In the genomic region with DNA sequence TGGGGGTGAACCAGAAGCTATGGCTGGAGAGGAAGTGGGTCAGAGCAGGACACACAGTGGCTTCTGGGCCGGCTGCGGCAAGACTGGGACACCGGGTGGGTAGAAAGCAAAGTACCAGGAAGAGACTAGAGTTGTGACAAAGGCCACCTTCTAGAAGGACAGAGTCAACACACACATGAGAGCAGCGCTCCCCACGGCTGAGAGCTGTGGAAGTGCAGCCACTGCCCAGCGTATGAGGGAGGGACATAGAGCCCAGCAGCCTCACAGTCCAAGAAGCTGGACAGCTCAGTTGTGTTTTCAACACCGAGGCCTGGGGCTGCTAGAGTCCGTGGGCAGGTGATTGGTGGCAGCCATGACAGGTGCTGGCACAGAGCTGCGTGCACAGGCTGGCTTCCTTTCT, we compare ENCODE assay signal across 27 mouse cellular contexts.
DNase-seq lines count a peak whose midpoint lies in the region; ATAC-seq and TF ChIP-seq lines count a peak whose summit lies in the region.
"Had no signal": no experiment of that assay in that cellular context is flagged by ENCODE, and none has a peak within 500 bp of the region (broad histone marks: within the 10 kb centered on the region; RNA-seq: fewer than 3 reads in every experiment).

No protein-coding gene starts in this region.

- H3K4me2 ChIP-seq in kidney, embryonic 16.5 days (replicated peaks; ENCODE audit: low read depth, low read length): no peak overlapping the region
- no peak overlapping the region for H3K4me2 ChIP-seq in stomach, embryonic 15.5 days
- no peak overlapping the region for H3K4me2 ChIP-seq in midbrain, embryonic 15.5 days
- H3K4me2 ChIP-seq: embryonic facial prominence, embryonic 12.5 days; embryonic facial prominence, embryonic 15.5 days; heart, embryonic 12.5 days; heart, embryonic 15.5 days; hindbrain, embryonic 13.5 days had no signal

- 84% methylated on average over 9 of the region's 9 CpGs for WGBS in kidney, embryonic 16.5 days
- WGBS in stomach, embryonic 15.5 days: 86% methylated on average over 9 of the region's 9 CpGs
- WGBS in midbrain, embryonic 15.5 days: 91% methylated on average over 9 of the region's 9 CpGs
- 85% methylated on average over 9 of the region's 9 CpGs for WGBS in lung, adult 2 months

- H3K9me3 ChIP-seq in kidney, embryonic 16.5 days (ENCODE audit: low read length): peaks cover under 1% of the 10 kb centered on the region; the same call in 1 of the 2 replicates
- H3K9me3 ChIP-seq in E14TG2a.4 (ENCODE audit: low read length): peaks cover 75% of the 10 kb centered on the region
- no peaks in the 10 kb centered on the region for H3K9me3 ChIP-seq in stomach, embryonic 15.5 days
- no peaks in the 10 kb centered on the region for H3K9me3 ChIP-seq in midbrain, embryonic 15.5 days
- H3K9me3 ChIP-seq: embryonic facial prominence, embryonic 12.5 days; embryonic facial prominence, embryonic 15.5 days; heart, embryonic 15.5 days; hindbrain, embryonic 10.5 days; hindbrain, embryonic 13.5 days had no signal

- H3K4me1 ChIP-seq in kidney, embryonic 16.5 days (ENCODE audit: insufficient read depth, low read length): peaks cover 4% of the 10 kb centered on the region; the same call in 1 of the 2 replicates
- no peaks in the 10 kb centered on the region for H3K4me1 ChIP-seq in E14TG2a.4 (replicated peaks; ENCODE audit: low read depth, low read length)
- H3K4me1 ChIP-seq in stomach, embryonic 15.5 days: no peaks in the 10 kb centered on the region
- H3K4me1 ChIP-seq in midbrain, embryonic 15.5 days: no peaks in the 10 kb centered on the region
- no peaks in the 10 kb centered on the region for H3K4me1 ChIP-seq in lung, adult 2 months (ENCODE audit: control insufficient read depth, insufficient read depth, low read length)
- H3K4me1 ChIP-seq: embryonic facial prominence, embryonic 12.5 days; heart, embryonic 12.5 days; heart, embryonic 15.5 days had no signal

- TF ChIP-seq POLR2A in lung, adult 2 months (IDR thresholded peaks at IDR 0.05; ENCODE audit: borderline replicate concordance, extremely low read depth, low read depth, low read length): no peak

- 0 out of 2 replicates have a peak, but pooled peaks have one; percentile 9 for ATAC-seq in kidney, embryonic 16.5 days (ENCODE audit: low FRiP score, low TSS enrichment)
- ATAC-seq in stomach, embryonic 15.5 days (ENCODE audit: insufficient read depth, low FRiP score, low read depth): peak; percentile 14; the same call in 1 of the 2 replicates
- ATAC-seq in midbrain, embryonic 15.5 days (replicated peaks): no peak
- ATAC-seq: forebrain, embryonic 14.5 days; forebrain, postnatal 0 days; hindbrain, embryonic 16.5 days had no signal

- DNase-seq in kidney, postnatal 14 days: no peak
- DNase-seq in lung, adult 2 months: no peak
- DNase-seq: adrenal gland, adult 2 months; adrenal gland, postnatal 14 days; cerebellum, adult 11 months; cerebellum, adult 2 months; cerebellum, adult 9-11 months; cerebellum, postnatal 25 days; forebrain, postnatal 0 days; gastrocnemius, adult 2 months; gastrocnemius, postnatal 14 days; heart, adult 18-20 months; heart, postnatal 10 days; heart, postnatal 36 days had no signal

- no peak overlapping the region for H3K9ac ChIP-seq in kidney, embryonic 16.5 days (replicated peaks; ENCODE audit: low read length)
- no peak overlapping the region for H3K9ac ChIP-seq in stomach, embryonic 15.5 days
- H3K9ac ChIP-seq in midbrain, embryonic 15.5 days: no peak overlapping the region
- H3K9ac ChIP-seq: embryonic facial prominence, embryonic 12.5 days; embryonic facial prominence, embryonic 15.5 days; forebrain, postnatal 0 days; heart, embryonic 12.5 days; heart, embryonic 15.5 days; hindbrain, embryonic 13.5 days had no signal

- no peaks in the 10 kb centered on the region for H3K27me3 ChIP-seq in kidney, embryonic 16.5 days (ENCODE audit: insufficient read depth, low read length)
- H3K27me3 ChIP-seq in E14TG2a.4 (ENCODE audit: insufficient read depth, low read length): peaks cover 10% of the 10 kb centered on the region
- H3K27me3 ChIP-seq in stomach, embryonic 15.5 days (replicated peaks): no peaks in the 10 kb centered on the region
- H3K27me3 ChIP-seq in midbrain, embryonic 15.5 days (replicated peaks): no peaks in the 10 kb centered on the region
- H3K27me3 ChIP-seq: embryonic facial prominence, embryonic 12.5 days; embryonic facial prominence, embryonic 15.5 days; heart, embryonic 15.5 days had no signal

- no peak overlapping the region for H3K4me3 ChIP-seq in kidney, embryonic 16.5 days (ENCODE audit: low read length)
- peak overlapping the region; percentile 11 for H3K4me3 ChIP-seq in E14TG2a.4 (replicated peaks; ENCODE audit: low read length)
- H3K4me3 ChIP-seq in stomach, embryonic 15.5 days (replicated peaks): no peak overlapping the region
- H3K4me3 ChIP-seq in midbrain, embryonic 15.5 days: no peak overlapping the region
- no peak overlapping the region for H3K4me3 ChIP-seq in lung, adult 2 months (replicated peaks; ENCODE audit: extremely low read depth, low read depth, low read length)
- H3K4me3 ChIP-seq: embryonic facial prominence, embryonic 12.5 days; embryonic facial prominence, embryonic 15.5 days; gastrocnemius, adult 2 months; heart, embryonic 12.5 days; heart, embryonic 15.5 days; hindbrain, embryonic 10.5 days; hindbrain, embryonic 13.5 days had no signal

- no peak overlapping the region for H3K27ac ChIP-seq in kidney, embryonic 16.5 days (ENCODE audit: low read length)
- no peak overlapping the region for H3K27ac ChIP-seq in stomach, embryonic 15.5 days
- H3K27ac ChIP-seq in midbrain, embryonic 15.5 days: no peak overlapping the region
- H3K27ac ChIP-seq: embryonic facial prominence, embryonic 12.5 days; embryonic facial prominence, embryonic 15.5 days; gastrocnemius, adult 2 months; heart, embryonic 15.5 days; hindbrain, embryonic 10.5 days; hindbrain, embryonic 13.5 days had no signal

- no peak for TF ChIP-seq CTCF in E14TG2a.4 (conservative IDR thresholded peaks at IDR 0.05; ENCODE audit: low read length)
- no peak for TF ChIP-seq CTCF in lung, adult 2 months (IDR thresholded peaks at IDR 0.05; ENCODE audit: insufficient read depth, low read length)

- no peaks in the 10 kb centered on the region for H3K36me3 ChIP-seq in kidney, embryonic 16.5 days (ENCODE audit: insufficient read depth, low read length)
- no peaks in the 10 kb centered on the region; the same call in 1 of the 2 replicates for H3K36me3 ChIP-seq in E14TG2a.4 (ENCODE audit: insufficient read depth, low read length)
- H3K36me3 ChIP-seq in stomach, embryonic 15.5 days: no peaks in the 10 kb centered on the region
- H3K36me3 ChIP-seq in midbrain, embryonic 15.5 days (replicated peaks): no peaks in the 10 kb centered on the region
- H3K36me3 ChIP-seq: embryonic facial prominence, embryonic 12.5 days; embryonic facial prominence, embryonic 15.5 days; G1E; heart, embryonic 12.5 days; heart, embryonic 15.5 days; hindbrain, embryonic 10.5 days; hindbrain, embryonic 13.5 days had no signal
